Mouse (Mus musculus): Measurements from ENCODE around the gene 0610009B22Rik.
"Not testable (repeated sequence)": the region's sequence is repeated elsewhere in the genome, so short reads cannot be mapped to it uniquely, and the experiment has no call there.

0610009B22Rik gene

DNA sequence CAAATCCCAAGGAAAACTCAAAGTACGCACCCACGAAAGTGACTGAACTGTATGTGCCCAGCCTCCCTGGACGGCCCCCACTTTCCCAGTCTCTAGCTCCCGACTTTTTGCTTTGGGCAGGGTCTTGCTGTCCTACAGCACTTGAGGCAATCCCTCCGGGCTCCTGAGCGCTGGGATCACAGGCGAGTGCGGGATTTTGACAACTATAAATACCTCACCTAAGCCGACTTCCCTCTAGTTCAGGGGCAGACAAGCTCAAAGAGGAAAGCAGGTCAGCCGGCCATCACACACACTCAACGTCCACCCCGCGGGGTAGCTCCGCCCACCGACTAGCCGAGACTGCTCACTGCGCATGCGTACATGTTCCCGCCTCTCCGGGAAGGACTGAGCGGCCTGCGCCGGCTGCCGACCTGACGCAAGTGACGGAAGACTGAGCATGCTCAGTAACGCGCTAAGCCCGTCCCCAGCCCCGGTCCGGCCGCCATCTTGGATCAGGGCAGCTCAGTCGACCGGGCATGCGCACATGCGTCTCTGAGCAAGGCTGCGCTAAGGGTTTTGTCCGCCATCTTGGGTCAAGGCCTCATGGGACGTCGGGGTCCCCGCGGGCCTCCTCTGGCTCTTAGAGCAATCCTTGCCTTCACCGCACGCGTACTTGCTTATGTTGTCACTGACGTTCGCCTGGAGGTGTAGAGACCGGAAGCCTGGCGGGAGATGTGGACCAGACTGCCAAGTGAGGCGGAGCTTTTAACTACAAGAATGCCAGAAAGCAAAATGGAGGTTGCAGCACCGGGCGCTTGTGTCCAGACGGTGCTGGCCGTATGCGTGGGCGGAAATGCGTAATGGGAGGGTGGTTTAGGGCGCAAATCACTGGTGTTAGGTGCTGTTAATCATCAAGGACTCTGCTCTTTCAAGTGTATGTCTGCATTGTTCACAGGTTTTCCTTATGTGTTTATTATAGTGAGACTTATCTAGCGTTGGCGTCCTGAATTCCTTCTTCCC, at the start of gene 0610009B22Rik:
Gene 0610009B22Rik (minus strand): TSS at position 545 of the 999 bp plus-strand sequence.
- DNase-seq (ENCODE audit: low spot score in 2 of 2), result peak; percentile 98 to 100

DNA sequence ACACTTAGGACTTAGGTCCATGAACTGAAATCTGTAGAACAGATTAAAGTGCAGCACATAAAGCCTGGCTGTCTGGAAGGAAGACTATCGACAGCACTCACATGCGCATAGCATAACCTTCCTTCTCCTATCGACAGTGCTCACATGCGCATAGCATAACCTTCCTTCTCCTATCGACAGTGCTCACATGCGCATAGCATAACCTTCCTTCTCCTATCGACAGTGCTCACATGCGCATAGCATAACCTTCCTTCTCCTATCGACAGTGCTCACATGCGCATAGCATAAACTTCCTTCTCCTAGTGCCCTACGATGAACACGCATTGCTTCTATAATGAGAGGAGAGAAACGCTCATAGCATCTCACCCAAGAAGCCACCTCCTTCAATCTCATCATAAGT, 45.5 kb upstream of the 0610009B22Rik start:
- not testable (repeated sequence) for DNase-seq (ENCODE audit: low spot score in 2 of 2)

DNA sequence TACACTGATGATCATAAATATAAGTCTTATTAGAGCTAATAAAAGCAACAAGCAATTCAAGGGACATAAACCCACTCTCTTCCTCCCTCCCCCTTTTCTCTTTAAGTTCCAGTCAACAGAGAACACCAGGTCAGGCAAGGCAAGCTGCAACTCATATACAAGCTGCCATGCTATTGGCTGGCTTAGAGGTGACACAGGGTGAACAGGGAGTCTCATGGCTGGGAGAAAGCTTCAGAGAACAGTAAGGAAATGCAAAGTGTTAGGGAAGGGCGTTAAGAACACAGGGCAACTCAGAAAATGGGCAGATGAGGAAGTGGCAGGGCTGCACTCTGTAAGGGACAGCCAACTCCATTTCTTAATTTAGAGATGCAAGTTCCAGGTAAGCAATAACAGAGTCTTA, 44.2 kb upstream of the 0610009B22Rik start:
- no peak for DNase-seq (ENCODE audit: low spot score in 2 of 2)

DNA sequence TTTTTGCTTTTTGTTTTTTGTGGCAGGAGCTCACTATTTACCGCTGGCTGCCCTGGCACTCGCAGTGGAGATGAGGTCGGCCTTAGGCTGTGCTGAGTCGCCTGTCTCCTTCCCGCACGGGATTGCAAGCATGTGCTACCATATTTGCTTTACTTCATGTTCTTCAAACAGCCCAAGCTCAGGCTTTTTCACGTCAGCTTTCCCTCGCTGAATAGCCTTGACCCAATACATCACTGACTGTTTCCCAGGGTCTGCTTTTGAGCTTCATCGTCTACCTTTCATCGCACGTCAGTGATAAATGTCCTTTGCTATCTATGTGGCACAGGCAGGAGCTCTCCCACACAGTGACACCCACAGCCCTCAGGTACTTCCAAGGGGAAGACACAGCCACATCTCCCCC, 32.4 kb upstream of the 0610009B22Rik start:
- DNase-seq (ENCODE audit: low spot score in 2 of 2), result no peak

DNA sequence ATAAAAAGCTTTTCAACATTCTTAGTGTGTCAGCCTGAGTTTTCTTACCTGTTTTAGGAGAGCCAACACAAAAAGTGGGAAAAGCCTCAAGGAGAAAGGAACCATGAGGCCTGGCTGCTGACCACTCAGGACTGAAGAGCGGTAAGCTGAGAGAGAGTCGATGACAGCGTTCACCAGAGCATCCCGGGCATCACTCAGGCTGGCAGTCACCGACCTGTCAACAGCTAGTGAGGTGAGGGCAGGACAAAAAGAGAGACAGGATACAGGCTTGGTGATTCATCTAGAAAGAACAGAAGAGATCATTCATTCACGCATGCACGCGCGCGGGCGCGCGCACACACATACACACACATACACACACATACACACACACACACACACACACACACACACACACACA, 18.4 kb upstream of the 0610009B22Rik start:
- DNase-seq (ENCODE audit: low spot score in 2 of 2), result no peak

DNA sequence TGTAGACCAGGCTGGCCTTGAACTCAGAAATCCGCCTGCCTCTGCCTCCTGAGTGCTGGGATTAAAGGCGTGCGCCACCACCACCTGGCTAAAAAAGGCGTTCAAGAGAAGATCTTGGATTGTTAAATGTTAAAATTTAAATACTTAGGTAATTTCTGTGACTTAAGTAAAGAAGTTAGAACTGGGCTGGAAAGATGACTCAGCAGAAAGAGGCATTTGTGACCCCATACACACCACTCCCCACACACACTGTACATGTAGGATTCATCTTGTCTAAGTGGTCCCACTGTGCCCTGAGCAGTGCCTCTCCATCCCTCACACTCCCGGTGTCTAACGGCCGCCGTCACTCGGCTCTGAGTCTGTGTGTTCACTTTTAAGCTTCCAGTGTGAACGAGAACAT, 17.8 kb upstream of the 0610009B22Rik start:
- DNase-seq (ENCODE audit: low spot score in 2 of 2), result no peak

DNA sequence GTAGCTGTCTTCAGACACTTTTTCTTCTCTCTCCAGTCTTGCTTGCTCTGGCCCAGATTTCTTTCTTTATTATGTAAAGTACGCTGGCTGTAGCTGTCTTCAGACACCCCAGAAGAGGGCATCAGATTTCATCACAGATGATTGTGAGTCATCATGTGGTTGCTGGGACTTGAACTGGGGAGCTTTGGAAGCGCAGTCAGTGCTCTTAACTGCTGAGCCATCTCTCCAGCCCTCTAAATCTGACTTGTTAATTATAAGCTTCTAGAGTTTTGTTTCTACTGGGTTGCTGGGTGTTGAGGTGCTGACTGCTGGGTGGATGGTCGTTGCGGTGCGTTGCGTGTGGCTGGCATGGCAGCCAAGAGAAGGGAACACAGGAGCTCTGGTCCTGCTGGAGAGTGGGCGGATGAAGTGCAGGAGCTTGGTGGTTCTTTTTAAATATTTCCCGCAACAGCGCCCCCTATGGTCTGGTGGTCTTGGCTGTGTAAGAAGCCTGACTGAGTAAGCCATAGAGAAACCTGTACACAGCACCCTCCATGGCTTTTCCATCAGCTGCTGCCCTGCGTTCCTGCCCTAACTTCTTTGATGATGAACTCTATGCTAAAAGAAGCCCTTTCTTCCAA, 14.8 kb upstream of the 0610009B22Rik start:
- DNase-seq (ENCODE audit: low spot score in 2 of 2), result no peak

DNA sequence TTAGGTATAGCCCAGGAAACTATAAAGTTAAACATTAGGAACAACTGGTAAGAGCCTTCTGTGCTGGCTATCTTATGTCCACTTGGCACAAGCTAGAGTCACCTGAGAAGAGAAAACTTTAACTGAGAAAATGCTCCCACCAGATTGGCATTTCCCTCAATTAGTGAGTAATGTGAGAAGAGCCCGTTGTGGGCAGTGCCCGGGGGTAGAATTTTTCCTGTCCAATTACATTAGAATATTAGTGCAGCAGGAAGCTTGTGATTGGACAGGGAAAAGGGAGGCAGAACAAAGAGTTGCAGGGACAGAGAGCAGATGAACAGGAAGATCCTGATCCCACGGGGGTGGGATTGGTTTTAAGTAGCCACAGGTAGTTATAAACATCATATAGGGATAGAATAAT, 14.2 kb upstream of the 0610009B22Rik start:
- DNase-seq (ENCODE audit: low spot score in 2 of 2), result no peak

DNA sequence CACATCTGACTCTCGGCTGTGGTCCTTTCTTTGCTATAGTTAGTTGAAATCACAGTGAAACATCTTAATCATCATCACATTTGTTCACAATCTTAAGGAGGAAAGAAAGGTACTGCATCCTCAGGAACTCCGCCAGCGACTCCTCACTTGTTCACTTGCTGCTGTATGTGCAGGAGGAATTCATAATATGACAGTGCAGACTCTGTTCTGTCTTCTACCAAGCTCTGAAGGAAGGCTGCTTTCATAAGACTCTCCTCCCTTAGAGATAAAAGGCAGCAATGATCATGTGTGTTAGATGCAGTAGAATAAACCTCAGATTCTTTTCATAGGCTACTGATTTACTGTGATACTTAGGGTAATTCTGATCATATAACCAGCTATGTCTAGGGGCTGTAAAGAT, 6.3 kb upstream of the 0610009B22Rik start:
- DNase-seq (ENCODE audit: low spot score in 2 of 2), result no peak

DNA sequence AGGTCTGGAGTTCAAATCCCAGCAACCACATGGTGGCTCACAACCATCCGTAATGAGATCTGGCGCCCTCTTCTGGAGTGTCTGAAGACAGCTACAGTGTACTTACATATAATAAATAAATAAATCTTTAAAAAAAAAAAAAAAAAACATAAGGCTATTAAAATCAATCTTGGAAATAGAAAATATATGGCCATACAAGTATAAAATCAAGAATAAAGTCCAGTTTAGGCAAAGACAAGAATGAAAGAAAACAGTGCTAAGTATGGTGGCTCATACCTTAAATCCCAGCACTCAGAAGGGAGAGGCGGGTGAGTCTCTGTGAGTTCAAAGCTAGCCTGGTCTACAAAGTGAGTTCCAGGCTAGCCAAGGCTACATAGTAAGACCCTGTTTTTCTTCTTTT, 1.9 kb upstream of the 0610009B22Rik start:
- DNase-seq (ENCODE audit: low spot score in 2 of 2), result not testable (repeated sequence)

DNA sequence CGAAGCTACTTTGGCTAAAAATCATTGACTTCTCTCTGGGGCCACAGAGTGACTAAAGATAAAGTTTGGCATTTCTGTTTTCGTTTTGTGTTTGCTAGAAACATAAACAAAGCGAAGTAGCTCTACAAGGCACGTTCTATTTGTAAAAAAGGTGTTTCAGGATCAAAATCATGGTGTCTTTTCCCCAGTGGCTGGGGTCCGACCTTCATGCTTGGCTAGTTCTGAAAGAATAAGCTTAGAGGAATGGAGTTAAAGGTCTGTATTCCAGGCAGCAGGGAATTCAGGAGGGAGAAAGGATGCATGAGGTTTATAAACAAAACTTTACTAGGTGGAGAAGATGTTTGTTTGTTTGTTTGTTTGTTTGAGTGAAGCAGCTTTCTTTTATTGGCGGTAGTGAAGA, 669 bp upstream of the 0610009B22Rik start:
- no peak for DNase-seq (ENCODE audit: low spot score in 2 of 2)

DNA sequence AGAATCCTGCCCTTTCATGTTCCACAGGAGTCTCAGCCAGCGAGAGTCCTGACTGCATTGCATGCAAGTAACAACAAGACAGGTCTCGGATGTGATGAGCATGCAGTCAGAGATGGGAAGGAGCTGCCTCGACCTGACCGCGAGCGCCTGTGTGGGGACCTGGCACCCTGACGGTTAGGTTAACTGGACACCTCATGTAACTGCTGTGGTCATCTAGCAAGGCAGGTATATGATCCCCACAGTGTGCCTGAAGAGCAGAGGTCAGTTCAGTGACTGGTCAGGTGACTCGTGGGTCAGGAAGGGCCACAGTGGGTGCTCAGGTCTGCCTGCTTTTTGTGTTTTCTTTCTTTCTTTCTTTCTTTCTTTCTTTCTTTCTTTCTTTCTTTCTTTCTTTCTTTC, 6.7 kb downstream of the 0610009B22Rik start:
- DNase-seq (ENCODE audit: low spot score in 2 of 2), result no peak

DNA sequence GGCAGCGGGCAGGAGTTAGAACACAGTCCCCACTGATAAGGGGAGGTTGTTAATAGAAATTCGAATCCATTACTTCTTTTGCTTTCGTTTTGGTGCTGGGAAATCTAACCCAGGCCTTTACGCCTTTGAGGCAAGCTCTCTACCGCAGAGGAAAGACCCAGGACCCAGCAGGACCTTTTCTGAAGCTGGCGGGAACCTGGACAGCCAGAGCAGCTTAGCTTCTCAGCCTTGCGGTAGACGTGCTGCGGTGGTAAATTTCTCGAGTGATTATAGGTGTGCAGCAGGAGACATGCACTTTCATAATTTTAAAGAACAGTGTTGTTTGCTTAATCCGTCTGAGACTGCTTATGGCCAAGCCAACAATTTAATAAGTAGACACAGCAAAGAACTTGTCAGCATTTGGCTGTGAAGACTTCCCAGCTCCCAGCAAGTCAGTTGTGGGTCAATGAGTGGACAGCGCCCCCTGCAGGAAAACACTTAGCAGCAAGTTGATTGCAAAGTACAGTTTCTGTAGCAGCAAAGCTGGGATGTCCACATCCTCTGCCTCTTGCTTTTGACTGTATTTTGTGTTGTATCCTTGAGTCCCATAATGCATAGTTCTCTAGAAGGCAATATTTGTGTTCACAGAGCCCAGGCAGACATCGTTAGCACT, 7.2 kb downstream of the 0610009B22Rik start:
- peak; percentile 82 to 90 for DNase-seq (ENCODE audit: low spot score in 2 of 2)

DNA sequence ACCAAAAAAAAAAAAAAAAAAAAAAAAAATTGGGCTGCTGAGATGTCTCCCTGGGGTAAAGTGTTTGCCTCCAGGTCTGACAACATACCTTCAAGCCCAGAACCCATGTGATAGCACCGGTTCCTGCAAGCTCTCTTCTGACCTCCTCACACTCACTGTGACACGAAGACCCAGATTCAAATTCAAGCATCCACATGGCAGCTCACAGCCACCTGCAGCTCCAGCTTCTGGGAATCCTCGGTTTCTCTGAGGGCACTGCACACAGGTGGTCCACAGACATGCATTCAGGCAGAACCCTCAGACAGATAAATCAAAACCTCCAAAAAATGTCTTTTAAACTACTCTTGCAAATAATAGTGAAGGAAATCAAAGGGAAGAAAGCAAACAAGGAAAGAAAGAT, 9.2 kb downstream of the 0610009B22Rik start:
- DNase-seq (ENCODE audit: low spot score in 2 of 2), result no peak

DNA sequence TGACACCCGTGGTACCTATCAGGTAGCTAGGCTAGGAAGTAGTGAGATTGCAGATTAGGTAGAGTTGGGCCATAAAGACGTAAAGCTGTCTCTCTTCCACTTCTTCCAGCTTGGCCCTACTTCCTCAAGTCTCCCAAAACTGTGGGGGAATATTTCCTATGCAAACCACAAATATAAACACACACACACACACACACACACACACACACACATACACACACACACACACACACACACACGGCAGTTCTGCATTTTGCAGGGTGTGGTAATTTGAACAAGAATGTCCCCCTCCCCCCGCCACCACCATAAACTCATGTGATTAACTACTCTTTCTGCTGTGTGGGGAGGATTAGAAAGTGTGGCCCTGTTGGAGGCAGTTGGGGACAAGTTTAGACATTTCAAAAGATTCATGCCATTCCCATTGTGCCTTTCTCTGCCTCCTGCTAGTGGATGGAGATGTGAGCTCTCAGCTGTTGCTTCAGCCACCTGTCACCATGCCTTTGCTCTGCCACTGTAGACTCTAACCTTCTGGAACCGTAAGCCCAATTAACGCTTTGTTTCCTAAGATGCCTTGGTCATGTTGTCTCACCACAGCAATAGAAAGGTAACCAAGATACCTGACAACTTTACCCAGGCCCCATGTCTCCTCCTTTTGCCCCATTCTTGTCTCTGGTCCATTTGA, 10.8 kb downstream of the 0610009B22Rik start:
- DNase-seq (ENCODE audit: low spot score in 2 of 2), result no peak

DNA sequence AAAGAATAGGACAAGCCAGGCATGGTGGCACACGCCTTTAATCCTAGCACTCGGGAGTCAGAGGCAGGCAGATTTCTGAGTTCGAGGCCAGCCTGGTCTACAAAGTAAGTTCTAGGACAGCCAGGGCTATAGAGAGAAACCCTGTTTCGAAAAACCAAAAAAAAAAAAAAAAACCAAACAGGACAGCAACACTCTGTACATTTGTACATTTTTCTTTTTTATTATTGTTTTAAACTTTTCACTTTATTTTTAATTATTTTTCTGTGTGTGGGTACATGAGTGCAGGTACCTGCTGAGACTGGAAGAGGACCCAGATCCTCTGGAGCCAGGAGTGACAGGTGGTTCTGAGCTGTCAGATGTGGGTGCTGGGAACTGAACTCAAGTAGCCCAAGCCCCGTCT, 13.3 kb downstream of the 0610009B22Rik start:
- DNase-seq (ENCODE audit: low spot score in 2 of 2), result no peak

DNA sequence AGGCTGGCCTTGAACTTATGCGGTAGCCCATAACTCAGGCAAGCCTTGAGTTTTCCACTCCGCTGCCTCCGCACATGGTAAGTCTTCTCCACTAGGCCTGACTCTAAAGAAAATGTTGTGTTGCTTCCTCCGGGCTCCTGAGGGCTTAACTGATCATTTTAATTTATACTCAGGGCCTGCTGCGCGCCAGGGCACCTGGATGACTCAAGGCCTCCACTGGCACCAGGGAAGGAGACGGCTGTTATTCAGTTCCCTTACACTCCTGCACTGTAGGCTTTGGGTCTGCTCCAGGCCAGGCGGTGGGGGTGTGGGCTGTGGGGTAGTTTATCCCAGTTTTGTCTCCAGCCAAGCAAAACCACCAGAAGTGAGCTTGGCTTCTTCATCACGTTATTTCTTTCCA, 15.4 kb downstream of the 0610009B22Rik start:
- DNase-seq (ENCODE audit: low spot score in 2 of 2), result peak in 1 of 2 experiments; percentile 34

DNA sequence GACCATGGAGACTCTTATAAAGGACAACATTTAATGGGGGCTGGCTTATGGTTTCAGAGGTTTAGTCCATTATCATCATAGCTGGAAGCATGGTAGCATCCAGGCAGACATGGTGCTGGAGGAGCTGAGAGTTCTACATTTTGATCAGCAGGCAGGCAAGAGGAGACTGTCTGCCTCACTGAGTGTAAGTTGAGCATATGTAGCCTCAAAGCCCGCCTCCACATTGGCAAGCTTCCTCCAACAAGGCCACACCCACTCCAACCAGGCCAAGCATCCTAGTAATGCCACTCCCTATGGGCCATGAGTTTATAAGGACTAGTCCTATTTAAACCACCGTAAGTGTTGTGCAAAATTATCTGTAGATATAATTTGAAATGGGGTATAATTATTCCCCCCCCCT, 17.3 kb downstream of the 0610009B22Rik start:
- DNase-seq (ENCODE audit: low spot score in 2 of 2), result no peak

DNA sequence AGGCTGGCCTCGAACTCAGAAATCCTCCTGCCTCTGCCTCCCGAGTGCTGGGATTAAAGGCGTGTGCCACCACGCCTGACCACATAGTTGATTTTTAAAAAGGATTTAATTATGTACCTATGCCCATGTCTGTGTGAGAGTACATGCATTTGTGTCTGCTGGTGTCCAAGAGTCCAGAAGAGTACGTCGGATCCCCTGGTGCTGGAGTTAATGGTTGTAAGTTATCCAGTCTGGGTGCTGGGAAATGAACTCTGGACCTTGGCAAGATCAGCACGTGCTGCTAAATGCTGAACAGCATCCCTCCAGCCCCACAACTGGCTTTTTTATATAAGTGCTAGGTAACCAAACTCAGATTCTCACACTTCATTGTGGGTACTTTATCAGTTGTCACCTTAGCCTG, 17.8 kb downstream of the 0610009B22Rik start:
- no peak for DNase-seq (ENCODE audit: low spot score in 2 of 2)

DNA sequence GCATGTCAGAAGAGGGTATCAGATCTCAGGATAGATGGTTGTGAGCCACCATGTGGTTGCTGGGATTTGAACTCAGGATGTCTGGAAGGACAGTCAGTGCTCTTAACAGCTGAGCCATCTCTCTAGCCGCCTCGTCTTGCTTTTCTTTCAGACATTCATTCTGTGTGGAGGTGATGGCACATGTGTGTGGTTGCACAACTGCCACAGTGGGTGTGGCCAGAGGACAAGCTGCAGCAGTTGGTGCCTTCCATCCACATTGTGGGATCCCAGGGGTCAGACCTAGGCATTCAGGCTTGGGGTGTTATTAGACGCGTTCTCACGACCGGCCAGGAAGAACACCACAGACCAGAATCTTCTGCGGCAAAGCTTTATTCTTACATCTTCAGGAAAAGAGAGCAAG, 23.9 kb downstream of the 0610009B22Rik start:
- not testable (repeated sequence) for DNase-seq (ENCODE audit: low spot score in 2 of 2)

DNA sequence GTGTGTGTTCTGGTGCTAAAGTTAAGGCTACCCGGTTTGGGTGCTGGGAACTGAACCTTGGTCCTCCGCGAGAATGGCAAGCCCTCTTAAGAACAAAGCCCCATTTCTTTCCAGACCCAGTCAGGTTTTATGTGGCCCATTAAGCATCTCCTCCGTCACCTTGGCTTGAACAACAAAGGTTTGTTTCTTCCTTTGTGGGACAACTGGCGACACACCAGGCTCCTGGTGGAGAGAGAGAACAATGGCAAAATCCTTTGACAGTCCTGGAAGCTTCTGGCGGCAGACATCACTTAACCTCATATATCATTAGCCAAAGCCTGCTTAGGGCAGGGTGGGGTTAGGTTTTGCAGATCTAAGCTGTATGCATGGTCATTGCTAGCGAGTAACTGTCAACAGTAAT, 26.0 kb downstream of the 0610009B22Rik start:
- DNase-seq (ENCODE audit: low spot score in 2 of 2), result no peak

DNA sequence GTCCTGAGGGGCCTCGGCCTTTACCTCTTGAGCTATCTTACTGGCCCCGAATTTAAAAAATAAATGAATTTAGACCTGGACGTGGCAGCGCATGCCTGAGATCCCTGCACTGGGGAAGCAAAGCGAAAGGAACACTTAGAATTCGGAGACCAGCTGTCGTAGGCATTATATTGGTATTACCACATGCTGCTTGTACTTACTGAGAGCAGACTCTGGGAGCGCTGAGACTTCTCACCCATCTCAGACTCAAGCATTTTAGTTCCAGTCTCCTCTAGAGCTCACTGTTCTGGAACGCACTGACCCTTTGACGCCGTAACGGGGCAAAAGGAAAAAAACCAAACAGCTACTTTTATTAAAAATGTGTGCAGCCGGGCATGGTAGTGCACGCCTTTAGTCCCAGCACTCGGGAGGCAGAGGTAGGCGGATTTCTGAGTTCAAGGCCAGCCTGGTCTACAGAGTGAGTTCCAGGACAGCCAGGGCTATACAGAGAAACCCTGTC, 26.8 kb downstream of the 0610009B22Rik start:
- DNase-seq (ENCODE audit: low spot score in 2 of 2), result no peak
